Mouse (Mus musculus) kidney, adult 2 months (tissue): Measurements from ENCODE around the gene Asb18. TPM values are rescaled to one million over a fixed set of nuclear protein-coding genes. Genes with fewer than 3 reads are reported as not detected.

Experiments
- DNase-seq: peaks from one replicate; pipeline ENCODE4 v3.0.0; 2021
- H3K27ac ChIP-seq: fragments of 200-500 bp; 2 replicates; pipeline ENCODE4 v1.5.1; 2012; ENCODE audit warnings: low read depth, low read length, control low read depth, inconsistent platforms; ENCODE audit not compliant: insufficient read depth
- H3K27me3 ChIP-seq: fragments of 200-500 bp; replicated peaks from 2 replicates; pipeline ENCODE4 v1.6.1; 2012; ENCODE audit warnings: mild to moderate bottlenecking, moderate library complexity, low read length, inconsistent platforms; ENCODE audit not compliant: control insufficient read depth, insufficient read depth
- H3K36me3 ChIP-seq: fragments of 200-500 bp; 2 replicates; pipeline ENCODE4 v1.6.1; 2012; ENCODE audit warnings: mild to moderate bottlenecking, moderate library complexity, low read length, inconsistent platforms; ENCODE audit not compliant: control insufficient read depth, insufficient read depth
- H3K4me1 ChIP-seq: fragments of 200-500 bp; 2 replicates; pipeline ENCODE4 v1.6.1; 2011; ENCODE audit warnings: low read length; ENCODE audit not compliant: control insufficient read depth, insufficient read depth
- H3K4me3 ChIP-seq: fragments of 200-500 bp; 2 replicates; pipeline ENCODE4 v1.5.1; 2011; ENCODE audit warnings: mild to moderate bottlenecking, low read depth, low read length, control low read depth; ENCODE audit not compliant: insufficient read depth
- CTCF ChIP-seq: fragments of 200-500 bp; conservative IDR thresholded peaks from 2 replicates; pipeline ENCODE4 v1.5.1; 2011; ENCODE audit warnings: low read depth, mild to moderate bottlenecking, control low read depth, low read length, moderate library complexity, mixed read lengths; ENCODE audit not compliant: insufficient read depth, insufficient read length
- POLR2A ChIP-seq: fragments of 200-500 bp; IDR thresholded peaks from one replicate; pipeline ENCODE4 v1.6.1; 2011; ENCODE audit warnings: low read depth, low read length, control low read depth
- WGBS: fragments of 180-500 bp; shearing (Covaris S2); methylation state at CpG from one replicate; pipeline ENCODE4 v1.1.7; 2018; 5-methylcytosine and 5-hydroxymethylcytosine counted together
- polyA plus RNA-seq: library from polyadenylated mRNA; depleted of rRNA; stranded (reverse); fragments of >200 nt; gene quantifications from 2 replicates; pipeline ENCODE4 v1.2.3, GENCODE M21; 2012

Asb18 gene
- polyA plus RNA-seq, 1 experiment: 0.81 TPM

DNA sequence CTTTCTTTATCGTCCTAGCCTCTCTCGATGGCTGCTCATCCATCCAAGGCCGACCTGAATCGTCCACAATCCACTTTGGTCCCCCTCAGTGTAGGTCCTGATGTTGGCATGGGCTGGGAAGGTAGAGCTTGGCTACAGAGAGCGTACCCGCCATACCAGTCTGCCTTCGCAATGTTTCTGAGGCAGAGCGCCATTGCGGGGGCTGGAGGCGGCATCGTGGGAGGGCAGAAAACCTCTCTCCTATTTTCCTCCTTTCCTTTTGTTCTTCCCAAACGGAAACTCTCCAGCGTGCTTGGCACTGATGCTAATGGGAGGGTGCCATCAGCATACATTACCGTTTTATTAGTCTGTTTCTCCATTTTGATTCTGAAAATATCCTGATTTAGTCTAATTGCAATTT lies 7.8 kb downstream of the Asb18 start:
- H3K27ac ChIP-seq: no peak overlapping the region
- DNase-seq: no peak
- no peak for TF ChIP-seq POLR2A
- TF ChIP-seq CTCF: no peak
- WGBS: 71% methylated on average over 14 of the region's 14 CpGs
- no peaks in the 10 kb centered on the region for H3K4me1 ChIP-seq
- no peaks in the 10 kb centered on the region for H3K27me3 ChIP-seq
- H3K4me3 ChIP-seq: no peak overlapping the region
- no peaks in the 10 kb centered on the region for H3K36me3 ChIP-seq

DNA sequence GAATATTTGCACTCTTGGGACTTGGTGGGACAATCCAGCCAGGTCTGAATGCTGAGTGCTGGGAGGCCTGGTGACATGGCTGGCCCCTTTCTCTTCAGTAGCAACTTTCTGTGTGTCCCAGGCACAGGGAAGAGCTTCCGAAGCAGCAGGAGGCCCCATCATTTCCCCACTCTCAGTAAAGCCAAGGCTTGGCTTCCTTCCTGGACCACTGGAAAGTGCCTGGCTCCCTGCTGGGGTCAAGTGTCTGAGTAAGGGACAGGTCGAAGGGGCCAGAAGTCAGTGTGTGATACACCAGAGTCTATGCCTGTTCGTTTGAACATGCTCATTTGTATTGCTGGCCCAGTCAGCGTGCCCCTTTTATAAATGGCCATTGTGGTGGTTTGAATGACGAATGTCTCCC lies 13.5 kb downstream of the Asb18 start:
- TF ChIP-seq POLR2A: no peak
- TF ChIP-seq CTCF: no peak
- WGBS: 54% methylated on average over 5 of the region's 5 CpGs
- H3K27me3 ChIP-seq: no peaks in the 10 kb centered on the region
- no peak overlapping the region for H3K27ac ChIP-seq
- H3K36me3 ChIP-seq: no peaks in the 10 kb centered on the region
- H3K4me3 ChIP-seq: no peak overlapping the region
- no peak for DNase-seq
- H3K4me1 ChIP-seq: no peaks in the 10 kb centered on the region

DNA sequence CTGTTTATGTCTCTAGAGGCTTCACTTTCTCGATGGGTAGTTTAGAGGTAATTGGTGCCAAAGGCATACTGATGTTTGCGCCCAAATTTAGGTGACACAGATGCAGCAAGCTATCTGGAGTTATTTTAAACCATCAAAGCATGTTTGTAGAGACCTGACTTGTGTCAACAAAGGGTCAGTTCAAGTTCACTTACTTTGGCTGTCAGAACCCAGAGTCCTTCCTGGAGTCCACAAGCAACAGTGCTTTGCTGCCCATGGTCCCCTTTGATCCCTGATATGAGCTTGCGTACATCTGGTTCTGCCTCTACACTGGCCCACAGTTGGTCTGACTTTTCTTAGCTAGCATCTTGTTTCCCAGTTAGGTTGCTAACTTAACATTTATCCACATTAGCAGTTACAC lies 14.6 kb downstream of the Asb18 start:
- Histone ChIP-seq H3K4me3 (no peak overlapping the region), H3K27ac (no peak overlapping the region), H3K36me3 (no peaks in the 10 kb centered on the region), H3K4me1 (no peaks in the 10 kb centered on the region), H3K27me3 (no peaks in the 10 kb centered on the region)
- WGBS: 84% methylated on average over 3 of the region's 3 CpGs
- DNase-seq: no peak
- TF ChIP-seq POLR2A (no peak), CTCF (no peak)

DNA sequence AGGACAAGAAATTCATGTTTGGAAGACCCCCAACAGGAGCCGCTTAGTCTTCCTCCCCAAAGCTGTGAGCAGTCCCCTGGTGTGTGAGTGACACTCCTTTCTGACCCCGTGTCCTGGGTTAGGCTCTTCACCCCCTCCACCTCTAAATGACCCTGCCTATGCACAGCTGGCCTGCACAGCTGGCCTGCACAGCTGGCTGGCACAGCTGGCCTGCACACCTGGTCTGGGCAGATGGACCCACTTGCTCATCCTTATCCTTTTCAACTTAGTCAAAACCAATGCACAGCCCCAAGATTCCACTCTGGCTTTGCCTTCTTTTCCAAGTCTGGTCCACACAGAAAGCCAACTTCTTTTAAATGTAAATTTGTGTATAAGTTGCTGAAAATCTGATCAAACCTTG lies 15.8 kb downstream of the Asb18 start:
- no peaks in the 10 kb centered on the region for H3K27me3 ChIP-seq
- DNase-seq: no peak
- no peak for TF ChIP-seq CTCF
- TF ChIP-seq POLR2A: no peak

DNA sequence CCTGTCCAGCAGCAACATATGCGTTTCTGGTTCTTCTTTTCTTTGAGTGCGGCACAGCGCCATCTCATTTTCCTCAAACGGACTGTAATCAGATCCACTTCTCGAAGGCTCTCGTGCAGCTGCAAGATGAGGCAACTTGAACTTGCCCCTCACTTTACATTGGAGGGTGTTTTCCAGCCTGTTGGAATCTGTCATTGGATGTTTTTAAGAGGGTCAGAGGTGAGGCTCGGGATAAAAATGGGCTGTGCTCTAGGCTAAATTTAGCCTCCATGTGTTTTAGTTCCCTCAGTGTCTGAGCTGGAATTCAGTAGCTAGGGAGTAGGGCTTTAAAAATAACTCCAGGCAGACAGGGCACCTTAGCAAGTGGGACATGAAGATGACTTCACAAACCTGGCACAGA lies 16.4 kb downstream of the Asb18 start:
- H3K4me1 ChIP-seq: no peaks in the 10 kb centered on the region
- no peak overlapping the region for H3K27ac ChIP-seq
- TF ChIP-seq POLR2A: no peak
- 16% methylated on average over 7 of the region's 7 CpGs for WGBS
- no peak for DNase-seq
- no peak overlapping the region for H3K4me3 ChIP-seq
- no peaks in the 10 kb centered on the region for H3K36me3 ChIP-seq
- no peaks in the 10 kb centered on the region for H3K27me3 ChIP-seq

More for the DNA sequence above, 15.8 kb downstream of the Asb18 start:
- Histone ChIP-seq H3K4me1 (no peaks in the 10 kb centered on the region), H3K36me3 (no peaks in the 10 kb centered on the region), H3K27ac (no peak overlapping the region), H3K4me3 (no peak overlapping the region)
- WGBS: 85% methylated on average over 2 of the region's 2 CpGs

DNA sequence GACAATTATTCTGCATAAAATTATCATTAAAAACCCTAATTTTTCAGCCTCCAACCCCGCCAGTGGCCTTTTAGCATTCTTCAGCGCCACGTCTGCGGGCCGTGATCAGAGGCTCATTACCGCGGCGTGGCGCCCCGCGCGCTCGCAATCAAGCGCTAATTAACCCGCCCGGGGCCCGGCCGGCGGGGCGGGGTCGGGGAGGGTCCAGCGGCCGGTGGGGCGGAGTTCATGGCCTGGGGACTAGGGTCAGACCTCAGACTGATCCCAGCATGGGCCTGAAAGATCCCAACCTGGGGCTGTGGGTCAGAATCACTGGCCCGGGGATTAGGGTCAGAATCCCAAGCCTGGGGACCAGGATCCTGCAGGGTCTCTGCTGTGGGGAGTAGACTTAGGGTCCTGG lies 22.2 kb downstream of the Asb18 start:
- 7% methylated on average over 25 of the region's 25 CpGs for WGBS
- no peak for DNase-seq
- Histone ChIP-seq H3K36me3 (no peaks in the 10 kb centered on the region), H3K27me3 (no peaks in the 10 kb centered on the region), H3K27ac (no peak overlapping the region), H3K4me1 (no peaks in the 10 kb centered on the region), H3K4me3 (no peak overlapping the region)
- TF ChIP-seq POLR2A: no peak
- no peak for TF ChIP-seq CTCF

DNA sequence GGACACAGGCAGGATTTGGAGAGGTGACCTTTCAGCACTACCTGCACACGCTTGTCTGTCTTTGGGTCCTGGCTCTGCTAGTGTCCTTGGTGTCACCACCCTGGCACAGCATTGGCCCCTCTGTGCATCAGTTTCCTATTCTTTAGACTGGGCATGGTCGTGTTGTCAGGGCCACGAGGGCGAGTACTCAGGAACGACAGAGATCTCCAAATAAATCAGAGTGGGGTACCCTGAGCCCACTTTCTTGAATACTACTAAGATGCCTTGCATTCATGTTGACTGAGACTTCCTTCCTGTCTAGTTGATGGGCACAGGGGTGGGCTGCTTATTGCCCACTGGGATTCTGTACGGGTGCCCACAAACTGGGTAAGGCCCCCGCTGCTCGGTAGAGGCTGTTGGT lies 37.2 kb downstream of the Asb18 start:
- no peaks in the 10 kb centered on the region; the same call in 1 of the 2 replicates for H3K27me3 ChIP-seq
- no peak overlapping the region for H3K4me3 ChIP-seq
- DNase-seq: no peak
- WGBS: 91% methylated on average over 8 of the region's 8 CpGs
- H3K27ac ChIP-seq: no peak overlapping the region
- H3K36me3 ChIP-seq: no peaks in the 10 kb centered on the region
- H3K4me1 ChIP-seq: no peaks in the 10 kb centered on the region
- no peak for TF ChIP-seq POLR2A
- TF ChIP-seq CTCF: no peak

DNA sequence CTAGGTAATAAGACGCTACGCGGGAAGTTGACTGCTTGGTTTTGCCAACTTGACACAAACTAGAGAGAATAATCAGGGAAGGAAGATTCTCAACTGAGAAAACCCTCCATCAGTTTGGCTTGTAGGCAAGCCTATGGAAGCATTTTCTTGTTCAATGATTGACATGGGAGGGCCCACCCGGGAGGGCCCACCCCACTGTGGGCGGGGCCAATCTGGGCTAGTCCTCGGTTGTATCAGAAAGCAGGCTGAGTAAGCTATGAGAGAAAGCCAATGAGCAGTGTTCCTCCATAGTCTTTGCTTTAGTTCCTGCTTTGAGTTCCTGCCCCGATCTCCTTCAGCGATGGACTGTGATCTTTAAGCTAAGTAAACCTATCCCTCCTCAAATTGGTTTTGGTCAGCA lies 38.1 kb downstream of the Asb18 start:
- H3K4me1 ChIP-seq: no peaks in the 10 kb centered on the region
- no peaks in the 10 kb centered on the region for H3K36me3 ChIP-seq
- no peak overlapping the region for H3K27ac ChIP-seq
- DNase-seq: no peak
- no peak overlapping the region for H3K4me3 ChIP-seq
- TF ChIP-seq CTCF: no peak
- no peaks in the 10 kb centered on the region; the same call in 1 of the 2 replicates for H3K27me3 ChIP-seq
- WGBS: 75% methylated on average over 8 of the region's 8 CpGs
